Mouse (Mus musculus) heart, adult 18-20 months (tissue): Measurements from ENCODE around the gene Gtf2f1. TPM values are rescaled to one million over a fixed set of nuclear protein-coding genes. Genes with fewer than 3 reads are reported as not detected.

Experiments used
- DNase-seq, 2 experiments: peaks; one replicate each; pipeline ENCODE4 v3.0.0; 2021 to 2022; ENCODE audit warnings: mixed read lengths in 1 of 2
- total RNA-seq, 2 experiments: library from RNA; stranded (reverse); gene quantifications; 2 replicates each; pipeline ENCODE4 v1.2.3; 2021

The Gtf2f1 gene
- total RNA-seq, 2 experiments from 2014 or later, result 22.6 to 23.0 TPM

GRCm38 (mm10) chr17:57007137-57007905 lies 3.8 kb downstream of the Gtf2f1 start:
- no peak for DNase-seq

DNA sequence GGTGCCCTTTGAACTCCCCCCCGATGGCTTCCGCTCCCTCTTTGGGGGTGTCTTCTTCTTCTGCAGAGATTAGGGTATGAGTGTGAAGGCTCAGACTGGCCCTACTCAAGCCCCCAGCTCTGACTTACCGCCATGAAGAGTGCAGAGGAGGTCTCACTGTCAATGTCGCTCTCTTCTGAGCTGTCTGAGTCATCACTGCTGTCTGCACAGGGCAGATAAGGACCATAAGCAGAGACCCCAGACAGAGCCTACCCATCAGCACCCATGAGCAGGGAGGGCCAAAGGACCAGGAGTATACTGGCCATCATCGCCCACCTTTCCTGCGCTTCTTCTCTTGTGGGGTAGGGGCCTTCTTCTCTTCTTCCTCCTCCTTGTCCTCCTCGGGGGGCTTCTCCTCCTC lies 7.1 kb downstream of the Gtf2f1 start:
- no peak for DNase-seq

GRCm38 (mm10) chr17:57001228-57001627 lies 9.9 kb downstream of the Gtf2f1 start:
- DNase-seq, result no peak

GRCm38 (mm10) chr17:56999968-57000609 lies 11.0 kb downstream of the Gtf2f1 start, which contains the start of gene Pspn:
Gene Pspn, minus strand, starts transcription at chr17:57000018.
- DNase-seq, result peak in 1 of 2 experiments; percentile 31

DNA sequence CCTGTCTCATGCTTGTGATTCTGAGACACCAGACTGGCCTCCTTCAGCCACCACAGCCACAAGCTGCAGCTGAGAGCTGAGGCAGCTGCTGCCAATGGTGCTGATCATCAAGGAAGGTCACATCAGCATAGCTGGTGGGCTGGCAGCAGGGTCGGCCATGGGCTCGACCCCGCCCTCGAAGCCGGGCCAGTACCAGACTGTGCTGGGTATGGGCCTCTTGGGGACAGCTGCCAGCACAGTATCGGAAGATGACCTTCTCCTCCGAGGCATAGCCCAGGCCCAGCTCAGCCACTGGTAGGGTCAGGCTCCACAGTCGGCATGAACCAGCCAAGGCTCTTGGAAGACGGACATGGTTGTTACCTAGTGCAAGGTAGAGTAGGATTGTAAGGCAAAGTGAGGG lies 11.7 kb downstream of the Gtf2f1 start:
- DNase-seq, result no peak

DNA sequence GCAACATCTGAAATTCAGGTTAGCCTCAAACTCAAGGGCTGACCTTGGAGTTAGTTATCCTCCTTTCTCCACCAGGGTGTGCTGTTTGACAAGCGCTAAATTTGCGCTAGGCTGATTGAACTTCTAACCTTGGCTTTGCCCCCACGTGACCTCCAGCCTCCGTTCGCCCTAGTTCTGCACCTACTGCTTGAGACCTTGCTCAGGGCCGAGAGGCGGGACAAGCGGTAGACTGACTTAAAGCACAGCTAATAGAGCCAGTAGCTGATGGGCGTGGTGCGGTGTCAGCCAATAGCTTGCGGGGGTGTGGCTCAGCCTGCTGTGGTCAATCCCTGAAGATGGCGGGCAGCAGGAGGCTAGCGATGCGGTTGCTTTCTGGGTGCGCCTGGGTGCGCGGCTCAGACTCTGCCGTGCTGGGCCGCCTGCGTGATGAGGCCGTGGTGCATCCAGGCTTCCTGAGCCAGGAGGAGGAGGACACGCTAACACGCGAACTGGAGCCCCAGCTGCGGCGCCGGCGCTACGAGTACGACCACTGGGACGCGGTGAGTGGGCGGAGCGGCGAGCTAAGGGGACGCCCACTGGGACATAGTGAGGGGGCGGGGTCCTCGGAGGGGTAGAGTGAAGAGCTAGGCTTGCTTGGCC lies 13.9 kb downstream of the Gtf2f1 start, which contains the start of gene Alkbh7:
Alkbh7 (plus strand) TSS at position 311 of the 639 bp plus-strand sequence.
- peak; percentile 96 to 99 for DNase-seq

DNA sequence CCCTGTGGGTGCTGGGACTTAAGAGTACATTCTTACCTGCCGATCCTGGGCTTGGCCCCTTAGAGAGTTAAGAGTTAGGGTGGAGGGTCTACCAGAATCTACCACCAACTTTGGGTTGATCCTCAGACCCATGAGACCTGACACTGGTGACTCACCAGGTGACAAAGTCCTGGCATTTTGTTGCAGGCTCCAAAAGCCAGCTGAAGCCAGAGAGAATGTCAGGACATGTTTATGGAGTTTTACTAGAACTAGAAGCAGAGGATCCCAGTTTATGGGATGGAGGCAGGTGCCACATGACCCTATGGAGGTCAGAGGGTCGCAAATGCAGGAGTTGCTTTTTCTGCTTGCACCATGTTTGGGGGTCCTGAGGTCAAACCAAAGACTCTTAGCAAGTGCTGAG lies 14.6 kb downstream of the Gtf2f1 start:
- peak in 1 of 2 experiments; percentile 22 for DNase-seq

- no peak for DNase-seq
These were observed 16.0 kb downstream of the Gtf2f1 start for GRCm38 (mm10) chr17:56995046-56995445.

DNA sequence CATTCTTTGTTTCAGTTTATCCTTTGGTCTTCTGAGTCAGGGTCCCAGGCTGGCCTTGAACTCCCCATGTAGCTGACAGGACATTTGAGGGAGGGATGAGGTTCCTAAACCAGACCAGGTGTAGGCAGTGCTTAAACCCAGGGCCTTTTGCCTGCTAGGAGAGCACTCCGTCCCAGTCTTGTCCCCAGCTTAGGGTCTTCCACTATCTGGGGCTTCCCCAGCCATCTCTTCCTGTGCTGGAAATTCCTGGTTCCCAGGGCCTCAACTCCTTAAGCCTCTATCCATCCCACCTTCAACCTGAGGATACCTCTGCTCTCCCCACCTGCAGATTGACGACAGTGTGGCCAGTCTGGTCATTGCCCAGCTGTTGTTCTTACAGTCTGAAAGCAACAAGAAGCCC lies 20.1 kb downstream of the Gtf2f1 start:
- no peak for DNase-seq

GRCm38 (mm10) chr17:56990115-56990746 lies 20.9 kb downstream of the Gtf2f1 start, which contains the start of gene Clpp:
Gene Clpp, plus strand, starts transcription at chr17:56990305.
- peak; percentile 98 for DNase-seq

DNA sequence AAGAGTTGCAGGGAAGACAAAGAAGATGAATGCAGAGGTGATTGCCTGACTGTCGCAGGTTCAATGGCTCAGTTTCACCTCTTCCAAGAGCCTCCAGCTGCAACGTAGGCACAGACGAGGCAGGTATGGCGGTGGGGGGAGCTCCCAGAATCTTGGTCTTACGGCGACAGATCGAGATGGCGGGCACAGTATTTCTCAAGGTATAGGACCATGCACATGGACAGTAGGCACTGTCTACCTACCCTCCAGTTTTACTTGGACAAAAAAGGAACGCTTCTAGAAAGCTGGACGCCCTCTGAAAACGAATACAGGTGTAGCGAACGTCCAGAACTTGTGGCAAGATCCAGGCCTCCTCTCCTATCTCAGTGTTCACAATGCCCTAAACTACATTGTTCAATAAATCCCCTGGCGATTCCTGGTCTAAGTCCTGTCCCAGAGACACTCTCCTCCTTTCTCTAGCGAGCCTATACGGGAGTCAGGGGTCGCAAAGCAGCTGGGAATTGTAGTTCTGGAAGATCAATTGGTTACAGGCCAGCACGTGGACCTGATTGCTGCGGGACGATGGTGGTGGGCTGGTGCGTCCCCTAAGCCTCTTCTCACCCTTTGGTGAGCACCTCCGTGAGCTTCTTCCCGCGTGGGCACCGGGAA lies 21.5 kb downstream of the Gtf2f1 start:
- no peak for DNase-seq

DNA sequence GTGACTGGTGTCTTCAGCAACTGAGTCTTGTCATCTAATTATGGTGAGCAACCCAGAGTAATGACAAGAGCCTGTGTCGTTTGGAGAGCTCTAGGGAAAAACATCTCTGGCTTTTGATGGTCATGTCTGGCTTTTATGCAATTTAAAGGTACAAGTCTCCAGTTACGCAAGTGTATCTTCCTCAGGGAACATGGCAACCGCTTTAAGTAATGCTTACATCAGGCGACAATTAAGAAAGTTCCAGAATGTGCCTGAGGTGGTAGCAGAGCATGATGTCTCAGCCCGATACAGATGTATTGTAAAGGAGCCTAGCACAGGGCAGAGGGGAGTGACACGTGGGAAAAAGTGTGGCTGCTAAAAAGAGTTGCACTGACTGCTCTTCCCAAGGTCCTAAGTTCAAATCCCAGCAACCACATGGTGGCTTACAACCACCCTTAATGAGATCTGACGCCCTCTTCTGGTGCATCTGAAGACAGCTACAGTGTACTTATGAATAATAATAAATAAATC lies 22.1 kb downstream of the Gtf2f1 start:
- no peak for DNase-seq

GRCm38 (mm10) chr17:56988441-56988840 lies 22.6 kb downstream of the Gtf2f1 start:
- DNase-seq, result no peak

- DNase-seq, result no peak
These were observed 24.8 kb downstream of the Gtf2f1 start for GRCm38 (mm10) chr17:56986105-56986805.

DNA sequence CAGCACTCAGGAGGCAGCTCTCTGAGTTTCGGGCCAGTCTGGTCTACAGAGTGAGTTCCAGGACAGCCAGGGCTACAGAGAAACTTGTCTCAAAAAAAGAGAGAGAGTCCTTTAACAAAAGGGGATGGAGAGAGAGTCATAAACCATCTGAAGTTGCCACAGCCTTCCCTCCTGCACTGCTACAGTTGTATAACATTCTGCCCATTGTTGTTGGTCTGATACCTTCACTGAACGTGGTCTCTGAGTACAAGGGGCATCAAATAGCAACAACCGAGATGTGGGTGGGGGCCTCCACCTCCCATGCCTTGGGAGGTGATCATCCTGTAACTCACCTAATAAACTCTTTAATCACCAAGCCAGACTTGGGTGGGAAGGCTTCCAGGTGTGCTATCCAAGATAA lies 25.4 kb downstream of the Gtf2f1 start:
- no peak for DNase-seq

- no peak for DNase-seq
These were observed 26.2 kb downstream of the Gtf2f1 start for GRCm38 (mm10) chr17:56984886-56985285.

GRCm38 (mm10) chr17:56982013-56982412 lies 29.1 kb downstream of the Gtf2f1 start, which contains the start of gene Acer1:
Gene Acer1, minus strand, starts transcription at chr17:56982126.
- no peak for DNase-seq

GRCm38 (mm10) chr17:56981049-56981448 lies 30.0 kb downstream of the Gtf2f1 start:
- no peak for DNase-seq

GRCm38 (mm10) chr17:56979524-56979923 lies 31.6 kb downstream of the Gtf2f1 start:
- no peak for DNase-seq

DNA sequence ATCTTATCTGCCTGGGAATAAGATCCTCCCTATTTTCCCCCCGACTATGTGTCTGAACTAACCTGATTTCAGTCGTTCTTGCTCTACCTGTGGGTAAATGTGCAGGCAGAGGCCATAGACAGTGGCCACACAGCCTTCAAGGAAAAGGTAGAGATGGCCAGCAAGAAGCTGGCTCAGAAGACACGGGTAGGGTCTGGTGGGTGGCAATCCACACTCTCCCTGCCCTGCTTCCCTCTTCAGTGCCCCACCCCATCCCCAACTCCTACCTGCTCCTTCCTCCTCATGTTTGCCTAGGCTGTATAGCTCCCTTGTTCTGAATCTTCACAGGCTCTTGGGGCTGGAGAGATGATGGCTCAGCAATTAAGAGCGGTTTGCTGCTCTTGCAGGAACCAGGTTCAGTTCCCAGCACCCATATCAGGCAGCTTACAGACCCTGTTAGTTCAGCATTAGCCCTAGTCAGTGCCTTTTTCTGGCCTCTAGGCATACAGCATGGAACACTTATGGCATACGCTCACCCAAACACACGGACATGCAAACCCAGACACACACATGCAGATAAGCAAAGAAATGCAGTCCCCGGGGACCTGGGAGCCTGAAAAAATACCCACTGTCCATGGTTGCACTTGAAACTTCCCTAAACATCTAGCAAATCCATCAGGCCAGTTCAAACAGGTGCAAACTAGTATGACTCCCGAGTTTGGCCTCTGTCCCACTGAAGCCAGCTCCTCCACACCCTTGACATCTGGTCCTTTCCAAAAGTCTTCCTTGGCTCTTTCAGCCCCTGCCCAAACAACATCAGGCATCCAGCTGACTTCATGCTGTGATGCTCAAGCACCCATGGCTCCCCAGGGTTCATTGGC lies 34.3 kb downstream of the Gtf2f1 start:
- DNase-seq, result no peak
